Mouse (Mus musculus): ENCODE measurements at regions not wholly inside any gene's neighbourhood (a gene's known extent, or its start where the extent isn't known, plus 50 kb on each side); places are given as distances from the start of the nearest gene placed in this dataset.

DNA sequence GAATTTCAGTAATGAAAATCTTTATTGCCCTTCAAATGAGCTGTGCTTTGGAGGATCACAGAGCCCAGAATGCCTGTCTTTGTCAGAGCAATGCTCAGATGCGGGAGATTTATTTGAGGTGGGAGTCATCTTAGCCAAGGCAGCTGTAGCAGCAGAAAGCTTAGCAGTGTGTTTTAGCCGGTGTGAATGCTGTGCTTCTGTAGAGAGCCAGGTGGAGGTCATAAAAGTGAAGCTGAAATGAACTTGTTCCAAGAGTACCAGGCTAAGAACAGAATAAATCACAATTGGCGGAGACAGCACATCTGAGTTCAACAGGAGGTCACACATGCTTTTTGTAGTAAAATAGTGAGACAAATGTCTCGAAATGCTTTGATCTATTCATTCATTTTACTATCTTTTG is 539.3 kb upstream of the Sox11 start:
- Histone ChIP-seq H3K4me3 (replicated peaks; ENCODE audit: extremely low read depth, low read depth, low read length) (no peak overlapping the region), H3K4me1 (ENCODE audit: control insufficient read depth, insufficient read depth, low read length) (no peaks in the 10 kb centered on the region)
- 44% methylated on average over 4 of the region's 4 CpGs for WGBS
- DNase-seq, result no peak
- no peak for TF ChIP-seq CTCF (IDR thresholded peaks at IDR 0.05; ENCODE audit: insufficient read depth, low read length)
- TF ChIP-seq POLR2A (IDR thresholded peaks at IDR 0.05; ENCODE audit: borderline replicate concordance, extremely low read depth, low read depth, low read length), result no peak

DNA sequence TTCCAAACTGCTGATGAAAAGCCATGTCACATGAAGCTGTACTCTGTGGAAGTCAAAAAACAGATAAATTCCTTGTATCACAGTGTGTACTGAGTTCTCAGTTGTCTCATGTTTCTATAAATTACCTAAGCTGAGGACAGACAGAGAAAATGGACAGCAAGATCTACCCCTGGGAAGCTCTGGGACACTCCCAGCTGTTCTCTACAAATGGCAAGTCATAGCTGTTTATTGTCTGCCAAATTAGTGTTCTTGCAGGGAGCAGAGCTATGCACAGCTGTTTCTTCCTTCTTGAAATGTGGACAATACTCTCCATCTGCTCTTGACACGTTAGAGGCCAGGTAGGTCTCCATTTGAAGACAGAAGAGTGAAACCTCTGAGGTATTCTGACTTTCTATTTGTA is 524.0 kb upstream of the Sox11 start:
- Histone ChIP-seq H3K4me3 (replicated peaks; ENCODE audit: extremely low read depth, low read depth, low read length) (no peak overlapping the region), H3K4me1 (ENCODE audit: control insufficient read depth, insufficient read depth, low read length) (no peaks in the 10 kb centered on the region)
- DNase-seq, result no peak
- 58% methylated on average over 1 of the region's 1 CpGs for WGBS
- TF ChIP-seq POLR2A (IDR thresholded peaks at IDR 0.05; ENCODE audit: borderline replicate concordance, extremely low read depth, low read depth, low read length) (no peak), CTCF (IDR thresholded peaks at IDR 0.05; ENCODE audit: insufficient read depth, low read length) (no peak)

DNA sequence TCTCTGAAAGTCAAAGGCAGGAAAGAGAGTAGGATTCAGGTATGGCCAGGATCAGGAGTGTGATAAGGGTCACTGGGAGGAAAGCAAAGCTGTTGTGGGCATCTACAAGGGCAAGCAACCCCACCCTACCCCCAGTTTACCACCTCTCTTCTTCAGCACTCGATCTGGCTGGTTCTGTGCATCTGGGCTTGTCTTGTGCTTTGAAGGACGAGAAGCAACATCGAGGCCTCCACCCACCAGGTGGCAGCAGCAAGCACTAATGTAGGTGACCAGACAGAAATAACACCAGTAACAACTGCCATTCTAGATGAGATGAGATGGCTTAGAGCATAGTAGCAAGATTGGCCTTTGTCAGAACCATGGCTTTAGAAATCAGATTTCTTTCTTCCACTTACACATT is 507.2 kb upstream of the Sox11 start:
- DNase-seq, result no peak
- 90% methylated on average over 3 of the region's 3 CpGs for WGBS
- H3K4me1 ChIP-seq (ENCODE audit: control insufficient read depth, insufficient read depth, low read length), result no peaks in the 10 kb centered on the region
- TF ChIP-seq CTCF (IDR thresholded peaks at IDR 0.05; ENCODE audit: insufficient read depth, low read length), result peak; percentile 39; the same call in 1 of the 2 replicates
- TF ChIP-seq POLR2A (IDR thresholded peaks at IDR 0.05; ENCODE audit: borderline replicate concordance, extremely low read depth, low read depth, low read length), result no peak
- no peak overlapping the region for H3K4me3 ChIP-seq (replicated peaks; ENCODE audit: extremely low read depth, low read depth, low read length)

DNA sequence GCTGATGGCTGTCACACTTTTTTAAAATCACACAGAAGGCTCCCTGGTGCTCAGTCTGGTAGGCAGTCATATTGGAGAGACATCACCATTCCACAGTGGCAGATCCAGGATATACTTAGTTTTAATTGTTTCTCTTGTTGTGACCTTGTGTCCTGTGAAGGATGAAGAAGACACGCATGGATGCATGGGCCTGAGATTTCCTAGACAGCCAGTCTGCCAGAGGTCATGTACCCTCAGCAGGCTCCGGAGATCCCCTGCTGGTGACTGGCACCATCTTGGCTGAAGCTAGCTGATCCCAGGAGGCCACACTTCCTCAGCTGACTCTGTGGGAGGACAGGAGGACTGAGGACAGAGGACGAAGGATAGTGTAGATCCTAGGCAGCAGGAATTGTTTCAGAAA is 506.7 kb upstream of the Sox11 start:
- 75% methylated on average over 3 of the region's 3 CpGs for WGBS
- no peak for TF ChIP-seq CTCF (IDR thresholded peaks at IDR 0.05; ENCODE audit: insufficient read depth, low read length)
- no peak for TF ChIP-seq POLR2A (IDR thresholded peaks at IDR 0.05; ENCODE audit: borderline replicate concordance, extremely low read depth, low read depth, low read length)
- DNase-seq, result no peak

DNA sequence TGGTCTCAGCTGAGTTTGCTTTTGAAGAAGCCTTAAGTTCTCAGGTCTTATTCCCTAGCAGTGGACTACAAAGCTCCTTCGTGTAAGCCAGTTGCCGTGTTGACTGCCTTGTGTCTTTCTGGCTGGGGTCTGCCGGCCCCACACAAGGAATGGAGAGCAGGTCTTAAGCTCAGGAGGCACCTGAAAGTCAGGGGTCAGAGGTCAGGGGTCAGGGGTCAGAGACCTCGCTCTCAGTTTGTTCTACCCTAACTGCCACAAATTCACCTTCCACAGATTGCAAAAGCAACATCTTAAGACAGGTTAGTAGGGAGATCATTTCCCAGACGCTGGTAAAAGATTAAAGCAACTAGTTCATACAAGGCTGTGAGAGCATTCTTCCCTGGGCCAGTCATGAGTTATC is 505.8 kb upstream of the Sox11 start:
- TF ChIP-seq POLR2A (IDR thresholded peaks at IDR 0.05; ENCODE audit: borderline replicate concordance, extremely low read depth, low read depth, low read length), result no peak
- TF ChIP-seq CTCF (IDR thresholded peaks at IDR 0.05; ENCODE audit: insufficient read depth, low read length), result no peak
- Histone ChIP-seq H3K4me1 (ENCODE audit: control insufficient read depth, insufficient read depth, low read length) (no peaks in the 10 kb centered on the region), H3K4me3 (replicated peaks; ENCODE audit: extremely low read depth, low read depth, low read length) (no peak overlapping the region)
- 84% methylated on average over 5 of the region's 5 CpGs for WGBS
- no peak for DNase-seq

More for the DNA sequence above, 506.7 kb upstream of the Sox11 start:
- Histone ChIP-seq H3K4me1 (ENCODE audit: control insufficient read depth, insufficient read depth, low read length) (no peaks in the 10 kb centered on the region), H3K4me3 (replicated peaks; ENCODE audit: extremely low read depth, low read depth, low read length) (no peak overlapping the region)

DNA sequence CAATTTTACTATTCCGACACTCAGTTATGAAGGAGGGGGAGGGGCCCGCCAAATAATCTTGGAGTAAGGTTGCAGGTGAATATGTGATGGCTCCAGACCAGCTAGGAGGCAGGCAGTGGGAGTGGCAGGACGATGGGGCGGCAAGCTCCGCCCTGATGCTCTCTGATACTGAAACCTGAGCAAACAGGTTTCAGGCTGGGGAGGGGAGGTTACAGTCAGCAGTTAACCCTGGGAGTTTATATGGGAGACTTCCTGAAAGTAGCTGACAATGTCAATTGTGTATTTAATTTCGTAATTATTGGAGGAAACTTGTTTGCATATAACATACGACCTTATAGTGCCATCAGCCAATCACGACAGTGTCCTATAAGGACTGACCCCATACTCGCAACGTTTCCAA is 505.0 kb upstream of the Sox11 start:
- Histone ChIP-seq H3K4me1 (ENCODE audit: control insufficient read depth, insufficient read depth, low read length) (no peaks in the 10 kb centered on the region), H3K4me3 (replicated peaks; ENCODE audit: extremely low read depth, low read depth, low read length) (no peak overlapping the region)
- 58% methylated on average over 10 of the region's 10 CpGs for WGBS
- no peak for DNase-seq
- TF ChIP-seq CTCF (IDR thresholded peaks at IDR 0.05; ENCODE audit: insufficient read depth, low read length), result no peak

DNA sequence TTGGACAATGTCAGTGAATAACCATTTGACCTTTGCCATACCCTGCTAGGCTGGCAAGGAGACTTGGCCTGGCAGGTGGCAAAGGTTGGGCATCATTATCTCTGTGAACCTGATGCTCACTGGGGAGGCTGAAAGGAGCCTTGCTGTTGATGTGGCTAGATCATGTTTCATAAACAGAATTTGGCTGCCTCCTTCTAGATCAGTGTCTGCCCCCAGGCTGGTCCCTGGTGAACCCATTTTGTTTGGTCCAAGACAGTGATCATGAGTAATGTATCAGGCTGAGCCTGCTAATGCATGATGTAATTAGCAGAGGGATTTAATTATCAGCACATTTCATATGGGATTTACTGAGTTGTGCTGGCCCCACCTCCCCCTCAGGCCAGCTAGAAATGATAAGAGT is 502.6 kb upstream of the Sox11 start:
- TF ChIP-seq CTCF (IDR thresholded peaks at IDR 0.05; ENCODE audit: insufficient read depth, low read length) (no peak), POLR2A (IDR thresholded peaks at IDR 0.05; ENCODE audit: borderline replicate concordance, extremely low read depth, low read depth, low read length) (no peak)

DNA sequence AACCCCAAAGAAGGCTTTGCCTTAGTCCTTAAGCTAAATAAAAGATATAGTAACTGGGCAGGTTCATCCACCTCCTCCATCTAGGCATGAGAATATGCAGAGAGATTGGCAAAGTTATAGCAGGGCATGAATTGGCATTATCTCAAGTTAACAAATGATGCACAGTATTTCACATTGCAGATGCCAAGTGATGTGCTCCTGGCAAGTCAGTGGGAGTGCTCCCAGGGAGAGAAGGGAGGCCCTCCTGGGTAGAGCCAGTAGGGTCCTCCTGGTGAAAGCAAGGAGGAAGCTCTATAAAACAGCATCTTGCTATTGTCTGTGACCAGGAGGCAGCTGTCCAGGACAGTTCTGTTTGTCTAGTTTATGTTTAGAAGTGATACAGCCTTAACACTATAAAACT is 496.6 kb upstream of the Sox11 start:
- Histone ChIP-seq H3K4me3 (replicated peaks; ENCODE audit: extremely low read depth, low read depth, low read length) (no peak overlapping the region), H3K4me1 (ENCODE audit: control insufficient read depth, insufficient read depth, low read length) (no peaks in the 10 kb centered on the region)
- TF ChIP-seq POLR2A (IDR thresholded peaks at IDR 0.05; ENCODE audit: borderline replicate concordance, extremely low read depth, low read depth, low read length) (no peak), CTCF (IDR thresholded peaks at IDR 0.05; ENCODE audit: insufficient read depth, low read length) (no peak)
- DNase-seq, result no peak

More for the DNA sequence above, 502.6 kb upstream of the Sox11 start:
- no peak overlapping the region for H3K4me3 ChIP-seq (replicated peaks; ENCODE audit: extremely low read depth, low read depth, low read length)
- no peaks in the 10 kb centered on the region for H3K4me1 ChIP-seq (ENCODE audit: control insufficient read depth, insufficient read depth, low read length)
- DNase-seq, result no peak

DNA sequence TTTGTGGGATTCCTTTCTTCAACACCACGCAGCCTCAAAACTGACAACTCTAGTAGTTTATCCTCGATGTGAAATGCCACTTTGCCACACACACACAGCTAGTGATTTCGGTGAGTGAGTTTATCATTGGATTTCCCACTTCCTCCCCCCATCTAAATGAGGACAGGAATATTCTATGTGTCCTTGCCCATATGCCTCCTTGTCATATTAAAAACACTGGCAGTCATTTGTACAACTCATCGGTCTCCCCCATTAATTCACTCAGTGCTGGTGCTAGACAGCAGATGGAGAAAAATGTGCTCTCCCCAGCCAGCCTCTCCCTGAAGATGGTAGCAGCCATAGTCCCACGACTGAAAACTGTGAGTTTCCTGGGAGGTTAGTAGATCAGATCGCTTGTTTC is 496.0 kb upstream of the Sox11 start:
- Histone ChIP-seq H3K4me3 (replicated peaks; ENCODE audit: extremely low read depth, low read depth, low read length) (no peak overlapping the region), H3K4me1 (ENCODE audit: control insufficient read depth, insufficient read depth, low read length) (no peaks in the 10 kb centered on the region)
- DNase-seq, result no peak
- TF ChIP-seq POLR2A (IDR thresholded peaks at IDR 0.05; ENCODE audit: borderline replicate concordance, extremely low read depth, low read depth, low read length) (no peak), CTCF (IDR thresholded peaks at IDR 0.05; ENCODE audit: insufficient read depth, low read length) (no peak)
- WGBS, result 79% methylated on average over 6 of the region's 6 CpGs

DNA sequence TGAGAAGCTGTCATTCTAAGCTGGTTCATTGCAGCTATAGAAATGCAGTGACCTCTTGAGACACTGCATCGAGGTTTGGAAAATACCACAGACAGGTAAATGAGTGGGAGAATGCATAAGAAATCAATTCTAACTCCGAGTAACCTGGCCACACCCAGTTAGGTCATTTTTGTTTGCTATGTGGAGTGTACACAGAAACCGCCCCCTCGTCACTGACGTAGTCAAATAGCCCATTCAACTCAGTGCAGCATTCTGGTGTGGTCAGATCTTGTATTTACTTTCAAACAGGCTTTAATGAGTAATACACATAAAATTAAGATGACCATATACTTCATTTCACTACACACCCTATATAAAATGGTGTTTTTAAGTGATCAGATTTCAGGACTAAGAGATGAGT is 483.8 kb upstream of the Sox11 start:
- H3K4me1 ChIP-seq (ENCODE audit: control insufficient read depth, insufficient read depth, low read length), result peaks cover 7% of the 10 kb centered on the region
- TF ChIP-seq CTCF (IDR thresholded peaks at IDR 0.05; ENCODE audit: insufficient read depth, low read length) (no peak), POLR2A (IDR thresholded peaks at IDR 0.05; ENCODE audit: borderline replicate concordance, extremely low read depth, low read depth, low read length) (no peak)
- no peak for DNase-seq
- WGBS, result 68% methylated on average over 5 of the region's 5 CpGs
- H3K4me3 ChIP-seq (replicated peaks; ENCODE audit: extremely low read depth, low read depth, low read length), result no peak overlapping the region

DNA sequence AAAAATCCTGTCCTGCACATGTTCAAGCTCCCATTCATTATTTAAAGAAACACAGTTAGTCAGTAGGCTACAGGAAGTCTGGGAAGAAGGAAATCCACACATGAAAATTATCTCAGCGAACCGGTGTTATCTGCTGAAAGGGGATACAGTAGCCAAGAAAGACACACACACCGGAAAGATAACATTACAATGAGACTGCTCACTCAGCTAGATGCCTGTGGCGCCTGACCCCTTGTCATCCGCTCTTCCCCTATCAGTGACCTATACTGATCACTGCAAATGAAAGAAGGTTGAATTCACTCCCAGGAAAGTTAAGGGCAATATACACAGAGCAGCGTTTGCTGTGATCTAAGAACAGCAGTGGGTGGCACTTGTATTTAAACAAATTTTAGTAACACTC is 481.0 kb upstream of the Sox11 start:
- WGBS, result 35% methylated on average over 6 of the region's 6 CpGs
- H3K4me3 ChIP-seq (replicated peaks; ENCODE audit: extremely low read depth, low read depth, low read length), result no peak overlapping the region
- peaks cover 7% of the 10 kb centered on the region for H3K4me1 ChIP-seq (ENCODE audit: control insufficient read depth, insufficient read depth, low read length)
- DNase-seq, result no peak
- TF ChIP-seq CTCF (IDR thresholded peaks at IDR 0.05; ENCODE audit: insufficient read depth, low read length) (no peak), POLR2A (IDR thresholded peaks at IDR 0.05; ENCODE audit: borderline replicate concordance, extremely low read depth, low read depth, low read length) (no peak)
